Mouse (Mus musculus) limb, embryonic 12.5 days (tissue): ENCODE results near the gene Kcnj14. TPM values are rescaled to one million over a fixed set of nuclear protein-coding genes. Genes with fewer than 3 reads are reported as not detected.
A peak's percentile ranks its signal among the peaks of the same experiment; 100 is the strongest.

Experiments used
- ATAC-seq: fragments of 200-750 bp; cut with Nextera tagmentation; 2 replicates; pipeline ENCODE4 v1.8.0; 2017; ENCODE audit warnings: low read depth, moderate TSS enrichment; ENCODE audit not compliant: insufficient number of reproducible peaks, insufficient read depth, low FRiP score, low TSS enrichment
- H3K27ac ChIP-seq: fragments of 300-500 bp; sonication (generic); 2 replicates; pipeline ENCODE4 v1.5.1; 2016; ENCODE audit warnings: mild to moderate bottlenecking, moderate library complexity
- H3K27me3 ChIP-seq: fragments of 300-500 bp; sonication (generic); 2 replicates; pipeline ENCODE4 v1.6.1; 2016; ENCODE audit warnings: mild to moderate bottlenecking, moderate library complexity
- H3K36me3 ChIP-seq: fragments of 300-500 bp; sonication (generic); 2 replicates; pipeline ENCODE4 v1.6.1; 2016; ENCODE audit warnings: mild to moderate bottlenecking, moderate library complexity
- H3K4me1 ChIP-seq: fragments of 300-500 bp; sonication (generic); replicated peaks from 2 replicates; pipeline ENCODE4 v1.6.1; 2016
- H3K4me2 ChIP-seq: fragments of 300-500 bp; sonication (generic); 2 replicates; pipeline ENCODE4 v1.6.1; 2016; ENCODE audit warnings: mild to moderate bottlenecking, moderate library complexity
- H3K4me3 ChIP-seq: fragments of 300-500 bp; sonication (generic); replicated peaks from 2 replicates; pipeline ENCODE4 v1.5.1; 2016; ENCODE audit warnings: mild to moderate bottlenecking
- H3K9ac ChIP-seq: fragments of 300-500 bp; sonication (generic); replicated peaks from 2 replicates; pipeline ENCODE4 v1.6.1; 2016; ENCODE audit warnings: mild to moderate bottlenecking, moderate library complexity
- H3K9me3 ChIP-seq: fragments of 300-500 bp; sonication (generic); 2 replicates; pipeline ENCODE4 v1.6.1; 2016; ENCODE audit warnings: mild to moderate bottlenecking, moderate library complexity
- WGBS: fragments of 180-500 bp; shearing (Covaris S2); methylation state at CpG from one replicate; pipeline ENCODE4 v1.1.7; 2016; 5-methylcytosine and 5-hydroxymethylcytosine counted together
- polyA plus RNA-seq: library from polyadenylated mRNA; unstranded; fragments of >200 nt; fragmentation: Nextera tagmentation; extraction: Ambion mirVana; gene quantifications from 2 replicates; pipeline ENCODE4 v1.2.1, GENCODE M21; 2016

The Kcnj14 gene
- polyA plus RNA-seq, 1 experiment from 2014 or later, result 2.2 TPM

DNA sequence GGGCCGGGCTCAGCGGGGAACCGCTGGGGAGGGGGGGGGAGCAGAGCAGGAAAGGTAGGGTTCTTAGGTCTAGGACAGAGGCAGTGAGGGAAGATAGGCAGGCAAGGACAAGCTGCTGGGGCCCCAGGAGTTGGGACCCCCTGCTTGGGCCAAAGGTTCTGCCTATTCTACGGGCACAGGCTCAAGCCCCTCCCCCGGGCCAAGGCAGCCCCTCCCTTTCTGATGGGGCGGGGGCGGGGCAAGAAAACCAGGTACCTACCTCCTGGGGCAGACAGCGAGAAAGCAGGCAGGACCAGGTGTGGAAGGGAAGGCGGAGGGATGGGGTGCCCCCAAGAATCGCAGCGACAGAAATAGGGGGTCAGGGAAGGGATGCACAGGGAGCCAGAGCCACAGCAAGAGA is 16.1 kb downstream of the Kcnj14 start:
- Histone ChIP-seq H3K4me3 (no peak overlapping the region), H3K27ac (no peak overlapping the region), H3K4me2 (no peak overlapping the region), H3K4me1 (peaks cover 13% of the 10 kb centered on the region), H3K9ac (no peak overlapping the region), H3K27me3 (no peaks in the 10 kb centered on the region), H3K9me3 (no peaks in the 10 kb centered on the region), H3K36me3 (peaks cover 81% of the 10 kb centered on the region)
- 52% methylated on average over 11 of the region's 11 CpGs for WGBS
- ATAC-seq, result no peak

DNA sequence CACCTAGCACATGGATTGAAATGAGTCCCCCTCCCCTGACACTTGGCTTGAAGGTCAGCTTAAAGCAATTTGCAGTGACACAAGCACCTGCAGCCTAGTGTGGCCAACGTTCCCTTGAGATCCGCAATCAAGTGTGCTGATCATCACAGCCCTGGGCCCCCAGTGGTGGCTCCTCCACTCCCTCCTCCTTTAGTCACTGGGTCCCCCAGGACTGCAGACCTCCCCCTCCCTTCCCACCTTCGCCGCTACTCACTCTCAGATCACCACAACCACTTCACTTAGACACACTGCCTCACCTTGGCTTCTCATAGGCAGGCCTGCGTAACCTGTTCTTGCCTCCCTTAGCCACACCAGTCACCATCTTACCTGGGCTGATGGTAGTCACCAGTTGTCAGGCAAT is 18.6 kb downstream of the Kcnj14 start:
- Histone ChIP-seq H3K4me2 (no peak overlapping the region), H3K4me3 (no peak overlapping the region), H3K9ac (no peak overlapping the region), H3K4me1 (peaks cover 3% of the 10 kb centered on the region), H3K9me3 (no peaks in the 10 kb centered on the region), H3K36me3 (peaks cover 79% of the 10 kb centered on the region), H3K27ac (no peak overlapping the region), H3K27me3 (no peaks in the 10 kb centered on the region)
- no peak for ATAC-seq
- 64% methylated on average over 5 of the region's 5 CpGs for WGBS

DNA sequence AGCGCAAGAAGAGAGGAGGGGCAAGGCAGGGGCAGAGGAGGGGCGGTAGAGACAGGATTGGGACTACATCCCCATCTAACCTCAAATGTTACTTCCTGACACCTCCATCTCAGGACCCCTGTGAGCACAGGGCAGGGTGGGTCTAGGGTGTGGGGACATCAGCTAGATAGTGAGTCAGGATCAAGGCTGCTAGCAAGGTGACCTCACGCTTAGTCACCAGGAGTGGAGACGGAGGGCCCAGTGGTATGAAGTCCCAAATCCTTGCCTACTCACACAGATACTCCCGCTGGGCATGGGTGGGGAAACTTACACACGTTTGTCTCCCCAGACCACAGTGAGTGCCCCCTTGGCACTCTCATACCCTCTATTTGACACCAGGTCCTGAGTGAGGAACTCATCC is 22.0 kb downstream of the Kcnj14 start:
- no peaks in the 10 kb centered on the region for H3K9me3 ChIP-seq
- H3K4me2 ChIP-seq, result no peak overlapping the region
- H3K36me3 ChIP-seq, result peaks cover 48% of the 10 kb centered on the region
- H3K4me1 ChIP-seq, result peaks cover 28% of the 10 kb centered on the region
- H3K27ac ChIP-seq, result no peak overlapping the region
- no peak for ATAC-seq
- WGBS, result 90% methylated on average over 6 of the region's 6 CpGs
- H3K27me3 ChIP-seq, result peaks cover 28% of the 10 kb centered on the region
- no peak overlapping the region for H3K4me3 ChIP-seq
- H3K9ac ChIP-seq, result no peak overlapping the region

DNA sequence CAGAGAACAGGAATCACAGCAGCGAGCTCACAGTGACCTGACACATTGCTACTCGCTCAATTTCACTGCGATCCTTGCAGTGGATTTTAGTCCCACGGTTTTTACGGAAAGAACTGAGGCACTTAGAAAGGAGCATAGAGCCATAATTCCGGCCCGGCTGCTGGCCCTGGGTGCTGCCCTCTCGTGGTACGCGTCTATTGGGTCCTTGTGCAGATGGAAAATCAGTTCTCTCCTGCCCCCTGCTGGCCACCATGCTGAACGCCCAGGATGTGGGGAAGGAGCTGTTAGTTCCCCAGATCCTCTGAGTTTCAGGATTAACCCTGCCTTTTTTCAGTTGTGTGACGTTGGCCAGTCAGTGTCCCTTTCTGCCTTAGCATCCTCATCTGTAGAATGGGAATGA is 23.2 kb downstream of the Kcnj14 start:
- peak overlapping the region; percentile 37 for H3K4me2 ChIP-seq
- WGBS, result 5% methylated on average over 12 of the region's 12 CpGs
- ATAC-seq, result no peak
- peaks cover 42% of the 10 kb centered on the region for H3K36me3 ChIP-seq
- H3K27me3 ChIP-seq, result peaks cover 40% of the 10 kb centered on the region
- no peak overlapping the region for H3K9ac ChIP-seq
- H3K4me1 ChIP-seq, result peaks cover 33% of the 10 kb centered on the region
- 0 out of 2 replicates have a peak overlapping the region, but pooled peaks have one; percentile 7 for H3K4me3 ChIP-seq
- no peaks in the 10 kb centered on the region for H3K9me3 ChIP-seq
- no peak overlapping the region for H3K27ac ChIP-seq

DNA sequence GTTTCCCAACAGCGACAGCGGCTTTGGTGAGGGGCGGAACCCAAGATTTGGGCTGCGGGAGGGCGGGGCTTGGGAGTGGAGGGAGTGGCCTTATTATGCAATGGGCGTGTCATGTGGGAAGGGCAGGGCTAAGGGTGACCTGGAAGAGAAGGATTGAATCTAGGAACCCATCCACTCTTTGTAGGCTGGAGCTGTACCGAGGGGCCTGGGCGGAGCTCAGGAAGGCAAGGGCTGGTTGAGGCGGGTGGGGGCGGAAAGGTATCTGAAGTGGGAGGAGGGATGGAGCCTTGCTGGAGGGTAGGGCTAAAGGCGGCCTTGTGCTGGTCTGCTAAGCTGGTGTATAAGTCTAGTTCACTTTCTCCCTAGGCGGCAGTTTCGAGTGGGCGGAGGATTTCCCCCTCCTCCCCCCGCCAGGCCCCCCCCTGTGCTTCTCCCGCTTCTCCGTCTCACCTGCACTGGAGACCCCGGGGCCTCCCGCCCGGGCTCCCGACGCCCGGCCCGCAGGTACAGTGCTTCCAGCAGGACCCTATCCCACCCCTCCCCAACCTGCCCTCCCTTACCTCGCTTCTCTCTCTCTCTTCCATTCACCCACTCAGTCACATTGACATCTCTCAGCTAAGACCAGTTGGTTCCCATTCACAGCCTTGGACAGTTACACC is 23.9 kb downstream of the Kcnj14 start:
- 16% methylated on average over 23 of the region's 25 CpGs for whole genome bisulfite sequencing
- Histone ChIP-seq H3K27me3 (peaks cover 47% of the 10 kb centered on the region), H3K4me2 (peak overlapping the region; percentile 37), H3K4me3 (peak overlapping the region; percentile 9; the same call in 1 of the 2 replicates), H3K9ac (no peak overlapping the region), H3K36me3 (peaks cover 43% of the 10 kb centered on the region), H3K9me3 (no peaks in the 10 kb centered on the region), H3K4me1 (peaks cover 33% of the 10 kb centered on the region), H3K27ac (no peak overlapping the region)
- ATAC-seq, result no peak

DNA sequence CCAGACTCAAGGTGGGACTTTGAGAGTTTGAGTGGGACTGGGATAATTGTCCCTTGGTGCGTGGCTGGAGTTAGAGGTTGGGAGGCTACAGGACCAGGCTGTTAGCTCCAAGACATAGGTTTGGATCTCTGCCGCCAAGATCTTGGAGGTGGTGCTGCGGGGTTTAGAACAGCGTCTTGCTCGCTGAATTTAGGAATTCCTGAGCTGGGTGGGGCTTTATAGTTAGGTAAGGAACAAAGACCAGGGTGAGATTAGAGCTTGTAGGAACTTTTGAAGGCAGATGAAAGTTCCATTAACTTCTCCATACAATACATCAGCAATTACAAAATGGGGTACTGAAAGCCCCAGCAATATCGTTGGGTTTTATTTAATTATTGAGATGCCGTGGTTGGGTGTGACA is 24.6 kb downstream of the Kcnj14 start:
- Histone ChIP-seq H3K4me1 (peaks cover 33% of the 10 kb centered on the region), H3K36me3 (peaks cover 50% of the 10 kb centered on the region), H3K27ac (no peak overlapping the region), H3K27me3 (peaks cover 51% of the 10 kb centered on the region), H3K9ac (no peak overlapping the region), H3K4me3 (no peak overlapping the region), H3K9me3 (no peaks in the 10 kb centered on the region), H3K4me2 (peak overlapping the region; percentile 37)
- WGBS, result 37% methylated on average over 7 of the region's 7 CpGs
- ATAC-seq, result no peak

GRCm38 (mm10) chr7:45798931-45799330 is 25.7 kb downstream of the Kcnj14 start:
- no peaks in the 10 kb centered on the region for H3K9me3 ChIP-seq
- WGBS, result 51% methylated on average over 7 of the region's 7 CpGs
- H3K4me2 ChIP-seq, result peak overlapping the region; percentile 91
- H3K27me3 ChIP-seq, result peaks cover 52% of the 10 kb centered on the region
- no peak for ATAC-seq
- H3K9ac ChIP-seq, result no peak overlapping the region
- no peak overlapping the region for H3K27ac ChIP-seq
- peaks cover 57% of the 10 kb centered on the region for H3K36me3 ChIP-seq
- peak overlapping the region; percentile 52 for H3K4me3 ChIP-seq
- H3K4me1 ChIP-seq, result peaks cover 33% of the 10 kb centered on the region

- Histone ChIP-seq H3K9me3 (no peaks in the 10 kb centered on the region), H3K9ac (peak overlapping the region; percentile 69), H3K36me3 (peaks cover 57% of the 10 kb centered on the region), H3K27ac (no peak overlapping the region), H3K4me2 (peak overlapping the region; percentile 91), H3K4me1 (peaks cover 33% of the 10 kb centered on the region), H3K27me3 (peaks cover 52% of the 10 kb centered on the region), H3K4me3 (peak overlapping the region; percentile 52)
- ATAC-seq, result no peak
- WGBS, result under 1% methylated on average over 19 of the region's 19 CpGs
These were observed 26.1 kb downstream of the Kcnj14 start for GRCm38 (mm10) chr7:45798511-45798836.

- Histone ChIP-seq H3K4me3 (peak overlapping the region; percentile 52), H3K9me3 (no peaks in the 10 kb centered on the region), H3K4me2 (peak overlapping the region; percentile 91), H3K36me3 (peaks cover 57% of the 10 kb centered on the region), H3K9ac (peak overlapping the region; percentile 69), H3K27ac (no peak overlapping the region), H3K27me3 (peaks cover 52% of the 10 kb centered on the region), H3K4me1 (peaks cover 33% of the 10 kb centered on the region)
- under 1% methylated on average over 58 of the region's 60 CpGs for WGBS
- ATAC-seq, result no peak
These were observed 26.7 kb downstream of the Kcnj14 start for GRCm38 (mm10) chr7:45797661-45798510.

DNA sequence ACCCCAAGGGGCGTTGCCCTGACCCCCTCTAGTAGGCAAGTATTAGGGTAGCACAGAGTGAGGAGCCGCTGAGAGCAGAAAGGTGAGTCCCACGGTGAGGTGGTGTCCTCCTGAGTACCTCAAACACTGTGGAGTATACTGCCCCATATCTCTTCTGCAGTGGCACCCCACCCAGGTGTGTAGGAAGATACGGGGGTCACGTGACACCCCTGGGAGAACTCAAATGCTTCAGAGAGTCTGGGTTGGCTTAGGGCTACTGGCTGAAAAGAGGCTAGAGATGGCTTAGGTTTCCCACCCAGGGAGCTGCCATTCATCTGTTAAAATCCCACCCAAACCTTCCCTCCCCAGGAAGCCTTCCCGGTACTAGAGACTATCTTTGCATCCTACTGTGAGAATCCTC is 27.6 kb downstream of the Kcnj14 start:
- peaks cover 52% of the 10 kb centered on the region for H3K27me3 ChIP-seq
- peak overlapping the region; percentile 91; the same call in 1 of the 2 replicates for H3K4me2 ChIP-seq
- no peaks in the 10 kb centered on the region for H3K9me3 ChIP-seq
- ATAC-seq, result no peak
- peaks cover 33% of the 10 kb centered on the region for H3K4me1 ChIP-seq
- H3K27ac ChIP-seq, result no peak overlapping the region
- H3K9ac ChIP-seq, result peak overlapping the region; percentile 34
- 50% methylated on average over 6 of the region's 6 CpGs for WGBS
- H3K4me3 ChIP-seq, result no peak overlapping the region
- H3K36me3 ChIP-seq, result peaks cover 58% of the 10 kb centered on the region

GRCm38 (mm10) chr7:45794971-45795370 is 29.6 kb downstream of the Kcnj14 start:
- Histone ChIP-seq H3K27ac (no peak overlapping the region), H3K9ac (no peak overlapping the region), H3K4me1 (peaks cover 20% of the 10 kb centered on the region), H3K4me2 (no peak overlapping the region), H3K4me3 (no peak overlapping the region), H3K36me3 (peaks cover 70% of the 10 kb centered on the region), H3K9me3 (peaks cover 3% of the 10 kb centered on the region; the same call in 1 of the 2 replicates), H3K27me3 (peaks cover 45% of the 10 kb centered on the region)
- 93% methylated on average over 29 of the region's 29 CpGs for WGBS
- ATAC-seq, result no peak
